8 mouse cellular contexts compared by ENCODE assay signal in the genomic region with DNA sequence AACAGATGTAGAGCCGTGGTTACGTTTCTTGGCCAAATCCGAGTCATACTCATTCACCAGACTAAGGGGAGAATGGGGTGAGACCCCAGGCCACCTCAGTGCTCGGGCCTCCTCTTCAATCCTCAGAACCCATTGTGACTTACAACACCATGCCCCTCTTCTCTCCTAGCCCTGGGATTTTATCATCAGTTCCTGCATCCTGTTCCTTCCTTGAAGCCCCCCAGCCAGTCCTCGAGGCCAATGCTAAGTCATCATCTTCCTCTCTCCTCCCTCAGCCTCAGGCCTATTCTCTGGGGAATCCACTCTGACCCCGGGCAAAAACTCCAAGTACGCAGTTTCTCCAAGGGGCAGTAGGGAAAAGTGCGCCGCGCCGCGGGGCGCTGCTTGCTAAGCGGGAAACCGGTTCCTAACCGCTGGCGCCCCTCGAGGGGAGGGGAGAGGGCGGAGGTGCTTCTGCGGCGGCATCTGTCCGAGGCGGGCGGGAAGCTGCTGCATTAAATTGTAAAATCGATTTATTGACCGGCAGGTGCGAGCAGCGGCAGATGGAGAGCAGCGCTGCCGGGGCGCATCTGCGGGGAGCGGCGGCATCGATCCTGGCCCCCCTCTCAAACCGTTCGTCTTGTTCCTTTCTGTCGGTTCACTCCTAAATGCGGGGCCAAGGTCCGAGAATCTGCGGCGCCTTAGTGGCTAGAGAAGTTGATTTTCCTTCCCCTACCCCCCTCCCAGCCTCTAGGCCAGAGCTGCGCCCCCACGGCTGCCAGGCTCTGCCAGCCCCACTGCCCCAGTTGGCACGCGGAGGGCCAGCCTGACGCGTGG. TPM values are rescaled to one million over a fixed set of nuclear protein-coding genes. Genes with fewer than 3 reads are reported as not detected.
DNase-seq lines count a peak whose midpoint lies in the region; ATAC-seq lines count a peak whose summit lies in the region.

No protein-coding gene starts in this region.

- no peak for DNase-seq in heart, embryonic 10.5 days (ENCODE audit: low spot score)
- no peak for DNase-seq in heart, postnatal 10 days
- DNase-seq in hindbrain, embryonic 14.5 days (ENCODE audit: low spot score) = no peak
- DNase-seq in midbrain, embryonic 14.5 days = peak; percentile 67
- no peak for DNase-seq in thymus, postnatal 14 days
- no peak for DNase-seq in cerebellum, postnatal 14 days
- no peak for DNase-seq in left cerebral cortex, postnatal 36 days (ENCODE audit: low spot score in 2 of 2)

- no peaks in the 10 kb centered on the region for H3K36me3 ChIP-seq in heart, embryonic 10.5 days
- no peaks in the 10 kb centered on the region for H3K36me3 ChIP-seq in hindbrain, embryonic 14.5 days (replicated peaks; ENCODE audit: control insufficient read depth, insufficient read depth)
- H3K36me3 ChIP-seq in midbrain, embryonic 14.5 days (ENCODE audit: control insufficient read depth, insufficient read depth, low read length) = no peaks in the 10 kb centered on the region

- no peaks in the 10 kb centered on the region for H3K9me3 ChIP-seq in heart, embryonic 10.5 days
- no peaks in the 10 kb centered on the region for H3K9me3 ChIP-seq in hindbrain, embryonic 14.5 days (ENCODE audit: control insufficient read depth, low read length)
- no peaks in the 10 kb centered on the region for H3K9me3 ChIP-seq in midbrain, embryonic 14.5 days (ENCODE audit: control insufficient read depth, low read length)

- H3K4me2 ChIP-seq in hindbrain, embryonic 14.5 days (replicated peaks) = peak overlapping the region; percentile 70
- peak overlapping the region; percentile 68 for H3K4me2 ChIP-seq in midbrain, embryonic 14.5 days (ENCODE audit: low read length)

- peak overlapping the region; percentile 55 for H3K4me3 ChIP-seq in heart, embryonic 10.5 days
- H3K4me3 ChIP-seq in brown adipose tissue, adult 24 weeks (ENCODE audit: insufficient read depth, low read depth, low read length) = peak overlapping the region; percentile 33
- H3K4me3 ChIP-seq in hindbrain, embryonic 14.5 days (replicated peaks; ENCODE audit: low read length) = peak overlapping the region; percentile 32
- peak overlapping the region; percentile 30 for H3K4me3 ChIP-seq in midbrain, embryonic 14.5 days (replicated peaks; ENCODE audit: low read depth, low read length)

- H3K4me1 ChIP-seq in heart, embryonic 10.5 days = peaks cover 61% of the 10 kb centered on the region
- H3K4me1 ChIP-seq in brown adipose tissue, adult 24 weeks (ENCODE audit: control insufficient read depth, insufficient read depth, insufficient read length, low read length) = peaks cover 23% of the 10 kb centered on the region
- H3K4me1 ChIP-seq in hindbrain, embryonic 14.5 days (replicated peaks; ENCODE audit: control insufficient read depth, insufficient read depth, low read length) = peaks cover 41% of the 10 kb centered on the region
- H3K4me1 ChIP-seq in midbrain, embryonic 14.5 days (ENCODE audit: control insufficient read depth, insufficient read depth, low read length) = peaks cover 41% of the 10 kb centered on the region

- H3K9ac ChIP-seq in hindbrain, embryonic 14.5 days = peak overlapping the region; percentile 49
- peak overlapping the region; percentile 39; the same call in 1 of the 2 replicates for H3K9ac ChIP-seq in midbrain, embryonic 14.5 days (replicated peaks; ENCODE audit: low read length)

- H3K27me3 ChIP-seq in heart, embryonic 10.5 days (ENCODE audit: insufficient read depth, poor library complexity, severe bottlenecking) = peaks cover 86% of the 10 kb centered on the region
- peaks cover 94% of the 10 kb centered on the region for H3K27me3 ChIP-seq in hindbrain, embryonic 14.5 days (ENCODE audit: control insufficient read depth, insufficient read depth, low read length)
- H3K27me3 ChIP-seq in midbrain, embryonic 14.5 days (ENCODE audit: control insufficient read depth, insufficient read depth, low read length) = peaks cover 81% of the 10 kb centered on the region

- WGBS in heart, embryonic 10.5 days = 4% methylated on average over 48 of the region's 48 CpGs
- 2% methylated on average over 48 of the region's 48 CpGs for WGBS in hindbrain, embryonic 14.5 days
- WGBS in midbrain, embryonic 14.5 days = 1% methylated on average over 48 of the region's 48 CpGs

- intact Hi-C loops in heart, postnatal 10 days (cut with DNase I) = no loop called here
- intact Hi-C loops in left cerebral cortex, postnatal 36 days (cut with DNase I) = no loop called here

- ATAC-seq in hindbrain, embryonic 14.5 days (ENCODE audit: low FRiP score) = peak; percentile 67; the same call in 1 of the 2 replicates
- peak; percentile 65; the same call in 1 of the 2 replicates for ATAC-seq in midbrain, embryonic 14.5 days (ENCODE audit: low FRiP score, low TSS enrichment)

- H3K27ac ChIP-seq in heart, embryonic 10.5 days = peak overlapping the region; percentile 65
- no peak overlapping the region for H3K27ac ChIP-seq in brown adipose tissue, adult 24 weeks (replicated peaks; ENCODE audit: low read depth, low read length)
- H3K27ac ChIP-seq in hindbrain, embryonic 14.5 days = no peak overlapping the region
- H3K27ac ChIP-seq in midbrain, embryonic 14.5 days (replicated peaks; ENCODE audit: low read depth, low read length) = no peak overlapping the region

RNA-seq across cellular contexts. Expression of gene Dll4, which starts 3.6 kb away (rescaled TPM):
- 6.0 and 7.5 TPM in 2 replicates for polyA plus RNA-seq in heart, embryonic 10.5 days (2016; fragmentation: Nextera tagmentation; extraction: Ambion mirVana)
- total RNA-seq in heart, postnatal 10 days (2021) = 10 to 100 TPM; 23.8 to 27.9 TPM
- 3.2 and 5.8 TPM in 2 replicates for polyA plus RNA-seq in brown adipose tissue, adult 24 weeks (2012; ENCODE audit: insufficient read depth, insufficient read length, missing spikeins)
- polyA plus RNA-seq in hindbrain, embryonic 14.5 days (2014; fragmentation: Nextera tagmentation; extraction: Ambion mirVana) = 3.9 and 4.8 TPM in 2 replicates
- polyA plus RNA-seq in midbrain, embryonic 14.5 days (2014; fragmentation: Nextera tagmentation; extraction: Ambion mirVana) = 4.0 and 4.4 TPM in 2 replicates
- total RNA-seq in left cerebral cortex, postnatal 36 days (2021) = 1 to 10 TPM; 3.2 to 3.8 TPM

RNA-seq across cellular contexts. Expression of gene Chac1, which starts 29.1 kb away (rescaled TPM):
- 0.55 and 0.69 TPM in 2 replicates for polyA plus RNA-seq in heart, embryonic 10.5 days (2016; fragmentation: Nextera tagmentation; extraction: Ambion mirVana)
- 1 to 10 TPM; 3.5 to 7.5 TPM for total RNA-seq in heart, postnatal 10 days (2021)
- polyA plus RNA-seq in brown adipose tissue, adult 24 weeks (2012; ENCODE audit: insufficient read depth, insufficient read length, missing spikeins) = 2.1 and 2.3 TPM in 2 replicates
- 8.8 and 10.3 TPM in 2 replicates for polyA plus RNA-seq in hindbrain, embryonic 14.5 days (2014; fragmentation: Nextera tagmentation; extraction: Ambion mirVana)
- 5.0 and 8.4 TPM in 2 replicates for polyA plus RNA-seq in midbrain, embryonic 14.5 days (2014; fragmentation: Nextera tagmentation; extraction: Ambion mirVana)
- total RNA-seq in left cerebral cortex, postnatal 36 days (2021) = 1 to 10 TPM; 8.2 to 8.9 TPM

RNA-seq across cellular contexts. Expression of gene Vps18, which starts 33.4 kb away (rescaled TPM):
- 17.4 and 18.6 TPM in 2 replicates for polyA plus RNA-seq in heart, embryonic 10.5 days (2016; fragmentation: Nextera tagmentation; extraction: Ambion mirVana)
- 10 to 100 TPM; 13.4 to 13.7 TPM for total RNA-seq in heart, postnatal 10 days (2021)
- polyA plus RNA-seq in brown adipose tissue, adult 24 weeks (2012; ENCODE audit: insufficient read depth, insufficient read length, missing spikeins) = 3.6 and 4.8 TPM in 2 replicates
- 19.3 and 19.7 TPM in 2 replicates for polyA plus RNA-seq in hindbrain, embryonic 14.5 days (2014; fragmentation: Nextera tagmentation; extraction: Ambion mirVana)
- 19.3 and 22.6 TPM in 2 replicates for polyA plus RNA-seq in midbrain, embryonic 14.5 days (2014; fragmentation: Nextera tagmentation; extraction: Ambion mirVana)
- 10 to 100 TPM; 47.7 to 50.1 TPM for total RNA-seq in left cerebral cortex, postnatal 36 days (2021)

RNA-seq across cellular contexts. Expression of gene Rhov, which starts 50.9 kb away (rescaled TPM):
- 0.39 TPM in 1 of 2 replicates, not detected in the other for polyA plus RNA-seq in heart, embryonic 10.5 days (2016; fragmentation: Nextera tagmentation; extraction: Ambion mirVana)
- total RNA-seq in heart, postnatal 10 days (2021) = not detected
- not detected in 2 replicates for polyA plus RNA-seq in brown adipose tissue, adult 24 weeks (2012; ENCODE audit: insufficient read depth, insufficient read length, missing spikeins)
- 20.9 and 26.9 TPM in 2 replicates for polyA plus RNA-seq in hindbrain, embryonic 14.5 days (2014; fragmentation: Nextera tagmentation; extraction: Ambion mirVana)
- 19.9 and 27.1 TPM in 2 replicates for polyA plus RNA-seq in midbrain, embryonic 14.5 days (2014; fragmentation: Nextera tagmentation; extraction: Ambion mirVana)
- 10 to 100 TPM in 1 of 2 experiments, 1 to 10 TPM in 1; 7.9 to 10.9 TPM for total RNA-seq in left cerebral cortex, postnatal 36 days (2021)
